Mouse (Mus musculus) kidney, embryonic 16.5 days (tissue): ENCODE measurements at regions not wholly inside any gene's neighbourhood (a gene's known extent, or its start where the extent isn't known, plus 50 kb on each side); places are given as distances from the start of the nearest gene placed in this dataset.

Source experiments
- ATAC-seq: fragments of 200-750 bp; cut with Nextera tagmentation; 2 replicates; pipeline ENCODE4 v1.8.0; 2017; ENCODE audit warnings: moderate TSS enrichment; ENCODE audit not compliant: low FRiP score, low TSS enrichment
- H3K27ac ChIP-seq: fragments of 300-500 bp; sonication (generic); 2 replicates; pipeline ENCODE4 v1.5.1; 2014; ENCODE audit warnings: low read length
- H3K27me3 ChIP-seq: fragments of 300-500 bp; sonication (generic); 2 replicates; pipeline ENCODE4 v1.6.1; 2014; ENCODE audit warnings: low read length, control low read depth, mixed read lengths; ENCODE audit not compliant: insufficient read depth
- H3K36me3 ChIP-seq: fragments of 300-500 bp; sonication (generic); 2 replicates; pipeline ENCODE4 v1.6.1; 2014; ENCODE audit warnings: low read length, control low read depth, mixed read lengths; ENCODE audit not compliant: insufficient read depth
- H3K4me1 ChIP-seq: fragments of 300-500 bp; sonication (generic); 2 replicates; pipeline ENCODE4 v1.6.1; 2014; ENCODE audit warnings: low read length, control low read depth, mixed read lengths; ENCODE audit not compliant: insufficient read depth
- H3K4me2 ChIP-seq: fragments of 300-500 bp; sonication (generic); replicated peaks from 2 replicates; pipeline ENCODE4 v1.6.1; 2014; ENCODE audit warnings: low read depth, low read length
- H3K4me3 ChIP-seq: fragments of 300-500 bp; sonication (generic); 2 replicates; pipeline ENCODE4 v1.5.1; 2014; ENCODE audit warnings: mild to moderate bottlenecking, low read length
- H3K9ac ChIP-seq: fragments of 300-500 bp; sonication (generic); replicated peaks from 2 replicates; pipeline ENCODE4 v1.6.1; 2014; ENCODE audit warnings: low read length
- H3K9me3 ChIP-seq: fragments of 300-500 bp; sonication (generic); 2 replicates; pipeline ENCODE4 v1.6.1; 2016; ENCODE audit warnings: low read length, control low read depth
- WGBS: fragments of 180-500 bp; shearing (Covaris S2); extraction: QIAGEN DNeasy Blood & Tissue Kit; methylation state at CpG from one replicate; pipeline ENCODE4 v1.1.7; 2014; 5-methylcytosine and 5-hydroxymethylcytosine counted together

DNA sequence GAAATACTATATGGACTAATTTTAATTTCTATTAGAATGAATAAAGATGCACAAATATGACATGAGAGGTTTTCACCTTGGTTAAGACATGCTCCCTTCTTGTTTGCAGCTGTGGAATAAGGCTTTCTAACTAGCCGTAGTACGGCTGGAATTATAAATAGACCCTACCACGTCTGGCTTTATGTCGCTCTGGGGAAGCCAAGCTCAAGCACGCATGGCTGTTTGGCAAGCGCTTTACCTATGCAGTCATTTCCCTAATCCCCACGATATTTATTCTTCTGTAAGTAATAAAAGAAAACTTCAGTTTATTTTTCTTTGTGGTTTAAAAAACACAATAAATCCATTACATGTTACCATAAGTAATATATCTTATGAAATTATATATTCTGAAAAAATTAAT, 223.9 kb downstream of the Ube2cbp start:
- Histone ChIP-seq H3K27ac (no peak overlapping the region), H3K36me3 (no peaks in the 10 kb centered on the region), H3K27me3 (no peaks in the 10 kb centered on the region), H3K4me1 (no peaks in the 10 kb centered on the region), H3K4me3 (no peak overlapping the region), H3K9me3 (no peaks in the 10 kb centered on the region), H3K4me2 (no peak overlapping the region), H3K9ac (no peak overlapping the region)
- no peak for ATAC-seq
- WGBS: 76% methylated on average over 7 of the region's 7 CpGs

DNA sequence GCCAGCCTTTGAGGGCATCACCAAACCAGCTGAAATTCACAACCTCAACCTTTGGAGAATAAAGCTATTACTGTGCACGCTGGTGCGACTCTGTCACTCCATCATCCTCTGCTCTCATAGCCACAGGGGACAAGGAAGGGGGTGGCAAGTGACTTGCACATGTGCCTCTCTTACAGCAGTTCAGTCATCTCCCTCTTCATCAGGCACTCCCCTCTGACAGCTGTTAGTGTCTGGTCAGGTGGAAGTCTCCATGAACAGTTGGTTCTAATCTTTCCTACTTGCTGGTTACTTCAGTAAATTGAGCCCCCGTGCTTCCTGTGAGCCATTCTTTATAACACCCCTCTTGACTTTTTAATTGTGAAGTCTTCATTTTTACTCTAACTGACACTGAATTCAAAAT, 214.6 kb downstream of the Ube2cbp start:
- H3K27ac ChIP-seq: no peak overlapping the region
- no peaks in the 10 kb centered on the region for H3K9me3 ChIP-seq
- 76% methylated on average over 3 of the region's 3 CpGs for WGBS
- H3K36me3 ChIP-seq: no peaks in the 10 kb centered on the region
- H3K4me2 ChIP-seq: no peak overlapping the region
- H3K4me1 ChIP-seq: no peaks in the 10 kb centered on the region
- H3K27me3 ChIP-seq: no peaks in the 10 kb centered on the region
- ATAC-seq: no peak
- H3K4me3 ChIP-seq: no peak overlapping the region
- no peak overlapping the region for H3K9ac ChIP-seq

DNA sequence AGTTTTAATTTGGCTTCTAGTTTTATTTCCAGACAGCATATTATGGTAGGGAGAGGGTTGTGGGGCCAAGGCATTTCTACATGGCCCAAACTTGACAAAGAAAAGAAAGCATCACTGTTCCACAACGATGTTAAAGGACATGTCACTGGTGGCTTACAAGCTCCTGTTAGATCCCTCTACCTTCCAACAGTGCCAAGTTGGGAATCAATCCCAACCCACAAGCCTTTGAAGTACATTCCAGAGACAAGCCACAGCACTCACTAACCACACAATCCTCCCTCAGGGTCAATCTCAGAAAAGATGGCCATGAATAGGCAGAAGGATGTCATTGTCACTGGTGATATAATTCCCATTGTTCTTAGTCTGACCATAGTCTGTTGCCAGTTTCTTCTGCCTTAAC, 213.4 kb downstream of the Ube2cbp start:
- H3K27me3 ChIP-seq: no peaks in the 10 kb centered on the region
- H3K9me3 ChIP-seq: no peaks in the 10 kb centered on the region
- no peak overlapping the region for H3K27ac ChIP-seq
- WGBS: 81% methylated on average over 1 of the region's 1 CpGs
- no peak overlapping the region for H3K4me2 ChIP-seq
- no peak overlapping the region for H3K9ac ChIP-seq
- H3K4me1 ChIP-seq: no peaks in the 10 kb centered on the region
- no peak overlapping the region for H3K4me3 ChIP-seq
- no peaks in the 10 kb centered on the region for H3K36me3 ChIP-seq
- no peak for ATAC-seq
